Mouse (Mus musculus): ENCODE results near the gene Polr3gl. TPM values are rescaled to one million over a fixed set of nuclear protein-coding genes. Genes with fewer than 3 reads are reported as not detected.
A peak's percentile ranks its signal among the peaks of the same experiment; 100 is the strongest.

The Polr3gl gene
- polyA plus RNA-seq, 2 experiments = 11.9 to 51.7 TPM

GRCm38 (mm10) chr3:96593374-96593773 lies 607 bp downstream of the Polr3gl start:
- H3K4me2 ChIP-seq (replicated peaks; ENCODE audit: low read depth, low read length, severe bottlenecking) = peak overlapping the region; percentile 85
- no peak for TF ChIP-seq POLR2A (IDR thresholded peaks at IDR 0.05; ENCODE audit: borderline replicate concordance, extremely low read depth, insufficient read depth, insufficient read length)
- no peaks in the 10 kb centered on the region for H3K27me3 ChIP-seq (ENCODE audit: control insufficient read depth, insufficient read depth, low read length)
- WGBS = 2% methylated on average over 10 of the region's 10 CpGs
- no peaks in the 10 kb centered on the region for H3K36me3 ChIP-seq (ENCODE audit: control insufficient read depth, insufficient read depth, low read length)
- DNase-seq (ENCODE audit: low spot score) (peak; percentile 42), ATAC-seq (ENCODE audit: low FRiP score, low read depth) (0 out of 2 replicates have a peak, but pooled peaks have one; percentile 0)
- H3K4me1 ChIP-seq (ENCODE audit: control insufficient read depth, insufficient read depth, low read length) = peaks cover 22% of the 10 kb centered on the region
- peak overlapping the region; percentile 62 for H3K4me3 ChIP-seq (replicated peaks; ENCODE audit: low read length)
- no peaks in the 10 kb centered on the region for H3K9me3 ChIP-seq (ENCODE audit: control insufficient read depth, low read length)
- H3K9ac ChIP-seq (ENCODE audit: low read depth, low read length, severe bottlenecking) = peak overlapping the region; percentile 72
- peak overlapping the region; percentile 75; the same call in 1 of the 2 replicates for H3K27ac ChIP-seq (replicated peaks; ENCODE audit: low read depth, low read length)

- Histone ChIP-seq H3K4me2 (replicated peaks; ENCODE audit: low read depth, low read length, severe bottlenecking) (no peak overlapping the region), H3K27me3 (ENCODE audit: control insufficient read depth, insufficient read depth, low read length) (no peaks in the 10 kb centered on the region), H3K4me3 (replicated peaks; ENCODE audit: low read length) (no peak overlapping the region), H3K4me1 (ENCODE audit: control insufficient read depth, insufficient read depth, low read length) (peaks cover 8% of the 10 kb centered on the region), H3K36me3 (ENCODE audit: control insufficient read depth, insufficient read depth, low read length) (no peaks in the 10 kb centered on the region), H3K9ac (ENCODE audit: low read depth, low read length, severe bottlenecking) (no peak overlapping the region), H3K9me3 (ENCODE audit: control insufficient read depth, low read length) (no peaks in the 10 kb centered on the region), H3K27ac (replicated peaks; ENCODE audit: low read depth, low read length) (no peak overlapping the region)
- WGBS = 77% methylated on average over 4 of the region's 4 CpGs
- no peak for ATAC-seq (ENCODE audit: low FRiP score, low read depth)
- no peak for TF ChIP-seq POLR2A (IDR thresholded peaks at IDR 0.05; ENCODE audit: borderline replicate concordance, extremely low read depth, insufficient read depth, insufficient read length)
- DNase-seq (ENCODE audit: low spot score) = no peak
These were observed 3.3 kb downstream of the Polr3gl start for GRCm38 (mm10) chr3:96590657-96591056.

GRCm38 (mm10) chr3:96583386-96583785 lies 10.6 kb downstream of the Polr3gl start:
- Histone ChIP-seq H3K4me2 (replicated peaks; ENCODE audit: low read depth, low read length, severe bottlenecking) (no peak overlapping the region), H3K27me3 (ENCODE audit: control insufficient read depth, insufficient read depth, low read length) (no peaks in the 10 kb centered on the region), H3K9ac (ENCODE audit: low read depth, low read length, severe bottlenecking) (no peak overlapping the region), H3K4me1 (ENCODE audit: control insufficient read depth, insufficient read depth, low read length) (no peaks in the 10 kb centered on the region), H3K36me3 (ENCODE audit: control insufficient read depth, insufficient read depth, low read length) (0 out of 2 replicates have a peak, but pooled peaks cover 5% of the 10 kb centered on the region), H3K4me3 (replicated peaks; ENCODE audit: low read length) (no peak overlapping the region), H3K27ac (replicated peaks; ENCODE audit: low read depth, low read length) (no peak overlapping the region), H3K9me3 (ENCODE audit: control insufficient read depth, low read length) (no peaks in the 10 kb centered on the region)
- no peak for TF ChIP-seq POLR2A (IDR thresholded peaks at IDR 0.05; ENCODE audit: borderline replicate concordance, extremely low read depth, insufficient read depth, insufficient read length)
- DNase-seq (ENCODE audit: low spot score) (no peak), ATAC-seq (ENCODE audit: low FRiP score, low read depth) (no peak)
- 91% methylated on average over 5 of the region's 5 CpGs for WGBS

GRCm38 (mm10) chr3:96581771-96582515 lies 12.0 kb downstream of the Polr3gl start:
- Histone ChIP-seq H3K36me3 (ENCODE audit: control insufficient read depth, insufficient read depth, low read length) (0 out of 2 replicates have a peak, but pooled peaks cover 5% of the 10 kb centered on the region), H3K9ac (ENCODE audit: low read depth, low read length, severe bottlenecking) (no peak overlapping the region), H3K4me3 (replicated peaks; ENCODE audit: low read length) (no peak overlapping the region), H3K9me3 (ENCODE audit: control insufficient read depth, low read length) (no peaks in the 10 kb centered on the region), H3K27me3 (ENCODE audit: control insufficient read depth, insufficient read depth, low read length) (no peaks in the 10 kb centered on the region), H3K4me1 (ENCODE audit: control insufficient read depth, insufficient read depth, low read length) (peaks cover 5% of the 10 kb centered on the region), H3K27ac (replicated peaks; ENCODE audit: low read depth, low read length) (no peak overlapping the region), H3K4me2 (replicated peaks; ENCODE audit: low read depth, low read length, severe bottlenecking) (no peak overlapping the region)
- TF ChIP-seq POLR2A (IDR thresholded peaks at IDR 0.05; ENCODE audit: borderline replicate concordance, extremely low read depth, insufficient read depth, insufficient read length) = no peak
- WGBS = 86% methylated on average over 16 of the region's 16 CpGs
- ATAC-seq (ENCODE audit: low FRiP score, low read depth) (no peak), DNase-seq (ENCODE audit: low spot score) (no peak)

GRCm38 (mm10) chr3:96581141-96581540 lies 12.8 kb downstream of the Polr3gl start:
- DNase-seq (ENCODE audit: low spot score) (no peak), ATAC-seq (ENCODE audit: low FRiP score, low read depth) (no peak)
- H3K9me3 ChIP-seq (ENCODE audit: control insufficient read depth, low read length) = no peaks in the 10 kb centered on the region
- no peaks in the 10 kb centered on the region for H3K27me3 ChIP-seq (ENCODE audit: control insufficient read depth, insufficient read depth, low read length)
- no peak overlapping the region for H3K9ac ChIP-seq (ENCODE audit: low read depth, low read length, severe bottlenecking)
- peaks cover 12% of the 10 kb centered on the region for H3K4me1 ChIP-seq (ENCODE audit: control insufficient read depth, insufficient read depth, low read length)
- 0 out of 2 replicates have a peak, but pooled peaks cover 5% of the 10 kb centered on the region for H3K36me3 ChIP-seq (ENCODE audit: control insufficient read depth, insufficient read depth, low read length)
- no peak overlapping the region for H3K27ac ChIP-seq (replicated peaks; ENCODE audit: low read depth, low read length)
- H3K4me3 ChIP-seq (replicated peaks; ENCODE audit: low read length) = no peak overlapping the region
- 49% methylated on average over 6 of the region's 6 CpGs for WGBS
- no peak overlapping the region for H3K4me2 ChIP-seq (replicated peaks; ENCODE audit: low read depth, low read length, severe bottlenecking)
- no peak for TF ChIP-seq POLR2A (IDR thresholded peaks at IDR 0.05; ENCODE audit: borderline replicate concordance, extremely low read depth, insufficient read depth, insufficient read length)
